Mouse (Mus musculus) kidney, adult 2 months (tissue): ENCODE results near the gene Des.

Experiments used
- CTCF ChIP-seq: fragments of 200-500 bp; conservative IDR thresholded peaks from 2 replicates; pipeline ENCODE4 v1.5.1; 2011; ENCODE audit warnings: low read depth, mild to moderate bottlenecking, control low read depth, low read length, moderate library complexity, mixed read lengths; ENCODE audit not compliant: insufficient read depth, insufficient read length
- POLR2A ChIP-seq: fragments of 200-500 bp; IDR thresholded peaks from one replicate; pipeline ENCODE4 v1.6.1; 2011; ENCODE audit warnings: low read depth, low read length, control low read depth

DNA sequence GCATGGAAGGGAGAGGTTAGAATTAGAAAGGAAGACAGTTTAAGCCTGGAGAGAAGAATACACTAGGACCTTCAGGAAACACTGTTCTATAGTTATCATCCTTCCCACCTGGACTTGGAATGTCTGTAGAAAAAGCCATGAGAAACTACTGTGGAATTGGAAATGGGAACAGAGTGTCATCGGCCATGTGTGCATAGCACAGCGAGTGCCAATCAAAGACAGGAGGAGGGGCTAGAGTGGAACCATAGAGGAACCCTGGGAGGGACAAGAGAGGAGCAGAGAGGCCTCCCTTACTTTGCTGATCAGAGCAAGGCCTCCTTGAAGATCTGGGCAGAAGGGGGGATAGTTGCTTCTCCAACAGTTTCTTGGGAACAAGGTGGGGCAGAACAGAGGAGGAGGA, 19.1 kb downstream of the Des start:
- no peak for TF ChIP-seq CTCF
- no peak for TF ChIP-seq POLR2A
